Mouse (Mus musculus) small intestine, adult 2 months (tissue): ENCODE results near the gene Tmem161b.

Experiments
- CTCF ChIP-seq: fragments of 200-500 bp; IDR thresholded peaks from 2 replicates; pipeline ENCODE4 v1.5.1; 2012; ENCODE audit warnings: low read depth, mild to moderate bottlenecking, control low read depth, inconsistent platforms, low read length, moderate library complexity, mixed read lengths; ENCODE audit not compliant: insufficient replicate concordance, insufficient read length; ENCODE audit errors: extremely low read depth
- POLR2A ChIP-seq: fragments of 200-500 bp; IDR thresholded peaks from 2 replicates; pipeline ENCODE4 v1.6.1; 2012; ENCODE audit warnings: low read depth, mild to moderate bottlenecking, control low read depth, inconsistent platforms, low read length, moderate library complexity

DNA sequence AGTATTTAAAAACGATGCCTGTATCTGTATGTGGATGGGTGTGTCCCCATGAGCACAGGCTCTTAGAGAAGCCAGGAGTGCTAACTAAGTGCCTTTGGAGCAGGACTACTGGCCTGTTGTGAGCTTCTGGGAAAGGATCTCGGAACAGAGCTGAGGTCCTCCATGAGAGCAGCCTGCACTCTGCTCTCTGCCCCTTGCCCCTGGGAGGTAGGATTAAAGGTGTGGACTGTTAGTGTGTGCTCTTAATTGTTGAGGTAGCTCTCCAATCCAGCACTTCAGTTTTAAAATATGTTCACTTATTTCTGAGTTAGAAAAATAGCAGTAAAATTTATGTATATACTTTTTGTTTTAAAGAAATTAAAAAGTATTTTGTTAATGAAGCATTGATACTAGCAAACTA is 11.9 kb downstream of the Tmem161b start:
- TF ChIP-seq CTCF (no peak), POLR2A (no peak)
